Mouse (Mus musculus) midbrain, postnatal 0 days (tissue): ENCODE results near the gene Ccl24. TPM values are rescaled to one million over a fixed set of nuclear protein-coding genes. Genes with fewer than 3 reads are reported as not detected.

ENCODE experiments used
- ATAC-seq: fragments of 200-750 bp; cut with Nextera tagmentation; 2 replicates; pipeline ENCODE4 v1.8.0; 2017; ENCODE audit warnings: moderate number of reproducible peaks, mild to moderate bottlenecking, moderate TSS enrichment, moderate library complexity; ENCODE audit not compliant: low FRiP score
- DNase-seq: peaks from one replicate; pipeline ENCODE4 v3.0.0-alpha.2; 2015; ENCODE audit warnings: low spot score
- H3K27ac ChIP-seq: fragments of 300-500 bp; sonication (generic); 2 replicates; pipeline ENCODE4 v1.5.1; 2014; ENCODE audit warnings: low read depth, mild to moderate bottlenecking, low read length, mixed read lengths
- H3K27me3 ChIP-seq: fragments of 300-500 bp; sonication (generic); 2 replicates; pipeline ENCODE4 v1.6.1; 2014; ENCODE audit warnings: low read length, control low read depth, mixed read lengths; ENCODE audit not compliant: insufficient read depth
- H3K36me3 ChIP-seq: fragments of 300-500 bp; sonication (generic); 2 replicates; pipeline ENCODE4 v1.6.1; 2014; ENCODE audit warnings: low read length, control low read depth, mixed read lengths; ENCODE audit not compliant: insufficient read depth
- H3K4me1 ChIP-seq: fragments of 300-500 bp; sonication (generic); 2 replicates; pipeline ENCODE4 v1.6.1; 2014; ENCODE audit warnings: mild to moderate bottlenecking, control low read depth, antibody characterized with exemption, low read length, mixed read lengths; ENCODE audit not compliant: insufficient read depth
- H3K4me2 ChIP-seq: fragments of 300-500 bp; sonication (generic); 2 replicates; pipeline ENCODE4 v1.6.1; 2014; ENCODE audit warnings: low read depth, mild to moderate bottlenecking, low read length, mixed read lengths; ENCODE audit not compliant: poor library complexity, severe bottlenecking
- H3K4me3 ChIP-seq: fragments of 300-500 bp; sonication (generic); 2 replicates; pipeline ENCODE4 v1.5.1; 2014; ENCODE audit warnings: low read depth, mild to moderate bottlenecking, low read length, moderate library complexity
- H3K9ac ChIP-seq: fragments of 300-500 bp; sonication (generic); replicated peaks from 2 replicates; pipeline ENCODE4 v1.6.1; 2014; ENCODE audit warnings: mild to moderate bottlenecking, low read length, moderate library complexity, mixed read lengths; ENCODE audit not compliant: poor library complexity, severe bottlenecking
- H3K9me3 ChIP-seq: fragments of 300-500 bp; sonication (generic); 2 replicates; pipeline ENCODE4 v1.6.1; 2016; ENCODE audit warnings: low read length, control low read depth
- CTCF ChIP-seq: IDR thresholded peaks from 2 replicates; pipeline ENCODE4 v1.5.1; 2016; ENCODE audit warnings: antibody characterized with exemption, mild to moderate bottlenecking
- WGBS: fragments of 180-500 bp; shearing (Covaris S2); extraction: QIAGEN DNeasy Blood & Tissue Kit; methylation state at CpG from one replicate; pipeline ENCODE4 v1.1.7; 2014; 5-methylcytosine and 5-hydroxymethylcytosine counted together
- polyA plus RNA-seq: library from polyadenylated mRNA; unstranded; fragments of >200 nt; fragmentation: Nextera tagmentation; extraction: Ambion mirVana; gene quantifications from 2 replicates; pipeline ENCODE4 v1.2.1, GENCODE M21; 2015
- total RNA-seq: library from RNA; depleted of rRNA; stranded (reverse); fragments of >200 nt; gene quantifications from 2 replicates; pipeline ENCODE4 v1.2.3, GENCODE M21; 2014

The Ccl24 gene
- total and polyA plus RNA-seq, 2 experiments from 2014 or later = 0.66 to 2.4 TPM

DNA sequence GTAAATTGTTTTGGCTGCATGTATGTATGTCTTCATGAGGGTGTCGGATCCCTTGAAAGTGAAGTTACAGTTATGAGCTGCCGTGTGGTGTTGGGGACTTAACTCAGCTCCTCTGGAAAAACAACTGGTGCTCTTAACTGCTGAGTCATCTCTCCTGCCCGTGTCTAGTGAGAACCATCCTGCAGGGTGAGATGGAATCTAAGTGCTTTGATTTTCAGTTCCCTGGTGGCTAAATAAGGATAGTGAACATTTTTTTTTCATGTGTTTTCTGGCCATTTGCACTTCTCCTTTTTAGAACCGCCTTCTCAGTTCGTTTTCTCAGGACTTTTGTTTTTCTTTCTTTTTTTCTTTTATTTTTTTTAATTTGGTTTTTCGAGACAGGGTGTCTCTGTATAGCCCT is 4.2 kb downstream of the Ccl24 start:
- Histone ChIP-seq H3K9me3 (no peaks in the 10 kb centered on the region), H3K9ac (no peak overlapping the region), H3K27me3 (no peaks in the 10 kb centered on the region), H3K27ac (no peak overlapping the region), H3K4me1 (no peaks in the 10 kb centered on the region), H3K4me3 (no peak overlapping the region), H3K36me3 (no peaks in the 10 kb centered on the region), H3K4me2 (no peak overlapping the region)
- WGBS = 58% methylated on average over 6 of the region's 6 CpGs
- ATAC-seq (no peak), DNase-seq (no peak)
- TF ChIP-seq CTCF = no peak; the same call in 1 of the 2 replicates

DNA sequence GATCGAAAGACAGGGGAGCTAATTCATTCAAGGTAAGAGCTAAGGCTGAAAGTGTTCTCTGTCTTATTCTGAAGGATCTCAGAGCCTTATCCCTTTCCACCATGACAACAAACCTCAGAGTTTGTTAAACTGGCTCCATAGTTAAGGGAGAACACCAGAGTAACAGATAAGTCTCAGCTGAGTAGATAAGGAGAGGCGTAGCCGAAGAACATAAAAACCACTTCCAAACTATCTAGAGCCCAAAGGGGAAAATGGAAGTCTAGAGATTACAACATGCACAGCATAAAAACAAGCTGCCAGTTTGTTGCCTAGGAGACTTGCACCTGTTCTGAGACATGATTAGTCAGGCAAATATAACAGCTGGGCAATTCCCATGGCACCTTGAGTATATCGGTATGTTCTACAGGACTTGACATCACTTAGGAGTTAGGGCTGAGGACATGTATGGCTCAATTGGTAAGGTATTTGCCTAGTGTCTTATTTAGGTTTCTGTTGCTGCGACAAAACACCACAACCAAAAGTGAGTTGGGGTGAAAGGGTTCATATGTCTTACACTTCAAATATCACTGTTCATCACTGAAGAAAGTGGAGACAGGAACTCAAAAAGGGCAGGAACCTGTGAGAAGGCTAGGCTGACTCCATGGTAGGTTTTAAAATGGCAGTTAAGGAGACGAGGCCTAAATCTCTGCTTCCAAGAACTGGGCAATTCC is 5.1 kb downstream of the Ccl24 start:
- Histone ChIP-seq H3K27me3 (no peaks in the 10 kb centered on the region), H3K27ac (no peak overlapping the region), H3K36me3 (no peaks in the 10 kb centered on the region), H3K4me2 (no peak overlapping the region), H3K9ac (no peak overlapping the region), H3K4me3 (no peak overlapping the region), H3K4me1 (no peaks in the 10 kb centered on the region), H3K9me3 (no peaks in the 10 kb centered on the region)
- no peak for DNase-seq
- 86% methylated on average over 6 of the region's 6 CpGs for WGBS
- ATAC-seq = no peak
- TF ChIP-seq CTCF = no peak

DNA sequence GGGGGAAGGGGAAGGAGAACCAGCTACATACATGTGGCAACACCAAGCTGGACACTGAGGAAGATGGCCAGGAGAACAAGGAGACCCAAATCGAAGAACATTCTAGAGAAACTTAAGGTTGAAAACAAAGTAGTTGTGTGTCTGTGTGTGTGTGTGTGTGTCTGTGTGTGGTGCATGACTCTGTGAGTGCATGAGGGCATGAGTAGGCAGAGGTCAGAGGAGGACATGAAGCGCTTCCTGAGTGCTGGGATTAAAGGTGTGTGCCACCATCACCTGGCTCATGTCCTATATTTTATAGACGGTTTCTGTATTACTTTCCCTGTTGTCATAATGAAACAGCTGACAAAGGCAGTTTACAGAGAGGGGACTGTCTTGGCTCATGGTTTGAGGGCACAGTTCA is 9.4 kb downstream of the Ccl24 start, which contains the start of gene Ccl26:
TSS of gene Ccl26 (minus strand) at position 101 of the 400 bp plus-strand sequence.
- Histone ChIP-seq H3K9ac (no peak within 1 kb of the TSS), H3K36me3 (no peaks in the 10 kb centered on the region), H3K27me3 (no peaks in the 10 kb centered on the region), H3K4me2 (no peak within 1 kb of the TSS), H3K27ac (no peak within 1 kb of the TSS), H3K9me3 (no peaks in the 10 kb centered on the region), H3K4me3 (no peak within 1 kb of the TSS), H3K4me1 (no peaks in the 10 kb centered on the region)
- DNase-seq = no peak
- no peak for ATAC-seq
- no peak for TF ChIP-seq CTCF
- 89% methylated on average over 3 of the region's 3 CpGs for WGBS

DNA sequence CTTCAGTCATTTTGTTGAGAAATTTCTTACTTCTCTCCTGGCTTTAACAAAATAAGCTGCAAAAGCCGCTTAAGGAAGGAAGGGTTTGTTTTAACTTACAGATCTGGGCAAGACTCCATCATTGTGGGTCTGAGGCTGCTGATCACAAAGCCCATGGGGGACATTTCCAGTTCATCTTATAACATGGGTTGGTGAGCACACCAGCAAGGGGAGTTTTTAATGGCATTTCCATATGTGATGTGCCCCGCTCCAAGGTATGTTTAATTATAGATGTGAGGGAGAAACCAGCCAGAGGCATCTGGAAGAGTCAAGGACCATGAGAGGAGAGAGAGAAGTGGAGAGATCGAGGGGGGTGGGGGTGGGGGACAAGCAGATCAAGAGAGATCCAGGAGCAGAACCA is 15.2 kb downstream of the Ccl24 start:
- no peak overlapping the region for H3K4me2 ChIP-seq
- no peak overlapping the region for H3K9ac ChIP-seq
- no peak for TF ChIP-seq CTCF
- no peak for ATAC-seq
- no peaks in the 10 kb centered on the region for H3K27me3 ChIP-seq
- no peaks in the 10 kb centered on the region for H3K4me1 ChIP-seq
- no peaks in the 10 kb centered on the region for H3K36me3 ChIP-seq
- peak; percentile 21 for DNase-seq
- H3K9me3 ChIP-seq = no peaks in the 10 kb centered on the region
- H3K4me3 ChIP-seq = no peak overlapping the region
- 64% methylated on average over 3 of the region's 3 CpGs for WGBS
- no peak overlapping the region for H3K27ac ChIP-seq

DNA sequence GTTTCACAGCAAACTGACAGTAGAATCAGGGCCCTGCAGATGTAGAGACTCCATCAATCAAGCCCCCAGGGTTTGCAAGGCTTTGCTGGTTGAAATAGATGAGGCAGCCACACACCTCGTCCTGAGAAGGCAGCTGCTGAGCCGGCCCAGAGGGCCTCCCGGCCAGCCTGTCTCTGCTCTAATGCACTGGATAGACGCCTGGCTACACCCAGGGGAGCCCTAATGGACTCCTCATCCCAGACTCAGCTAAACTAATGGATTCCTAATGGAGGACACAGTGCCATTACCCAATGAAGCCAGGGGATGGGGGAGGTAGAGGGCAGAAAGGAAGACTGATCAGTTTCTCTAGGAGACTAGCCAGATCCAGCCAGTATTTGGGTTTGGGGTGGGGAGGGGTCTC is 15.8 kb downstream of the Ccl24 start:
- Histone ChIP-seq H3K4me2 (no peak overlapping the region), H3K27me3 (no peaks in the 10 kb centered on the region), H3K27ac (no peak overlapping the region), H3K4me3 (no peak overlapping the region), H3K36me3 (no peaks in the 10 kb centered on the region), H3K9me3 (no peaks in the 10 kb centered on the region), H3K4me1 (no peaks in the 10 kb centered on the region), H3K9ac (no peak overlapping the region)
- DNase-seq (peak; percentile 39), ATAC-seq (no peak)
- TF ChIP-seq CTCF = no peak
- 21% methylated on average over 4 of the region's 4 CpGs for WGBS

DNA sequence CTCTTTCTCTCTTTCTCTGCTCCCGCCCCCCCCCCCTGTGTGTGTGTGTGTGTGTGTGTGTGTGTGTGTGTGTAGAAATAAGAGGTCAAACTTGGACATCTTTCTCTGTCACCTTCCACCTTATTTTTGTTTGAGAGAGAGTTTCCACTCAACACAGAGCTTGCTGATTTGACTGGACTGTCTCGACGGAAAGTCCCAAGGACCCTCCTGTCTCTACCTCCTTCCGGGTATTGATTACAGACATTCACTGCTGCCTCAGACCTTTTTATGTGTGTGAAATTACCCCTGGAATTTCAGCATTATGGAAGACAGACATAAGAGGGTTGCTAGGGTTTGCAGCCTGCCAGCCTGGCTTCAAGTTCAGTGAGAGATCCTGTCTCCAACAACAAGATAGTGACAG is 16.6 kb downstream of the Ccl24 start:
- Histone ChIP-seq H3K4me2 (no peak overlapping the region), H3K4me3 (no peak overlapping the region), H3K4me1 (no peaks in the 10 kb centered on the region), H3K27ac (no peak overlapping the region), H3K27me3 (no peaks in the 10 kb centered on the region), H3K9me3 (no peaks in the 10 kb centered on the region), H3K36me3 (no peaks in the 10 kb centered on the region), H3K9ac (no peak overlapping the region)
- no peak for ATAC-seq
- DNase-seq = no peak
- no peak for TF ChIP-seq CTCF
- 92% methylated on average over 3 of the region's 4 CpGs for WGBS
